In genomic region chr2:174858011-174858834, GRCm38 (mm10) we compare ENCODE assay signal across 8 mouse cellular contexts.
DNase-seq lines count a peak whose midpoint lies in the region; ATAC-seq and TF ChIP-seq lines count a peak whose summit lies in the region.

No protein-coding gene starts in this region.

- H3K4me1 ChIP-seq in cortical plate, adult 2 months (ENCODE audit: control insufficient read depth, insufficient read depth, low read length), result peaks cover 1% of the 10 kb centered on the region; the same call in 1 of the 2 replicates

- peak; percentile 42; the same call in 1 of the 2 replicates for ATAC-seq in megakaryocyte progenitor cell, adult 5-6 weeks (replicated peaks; ENCODE audit: poor library complexity)
- ATAC-seq in granulocyte monocyte progenitor cell, adult 5-6 weeks (replicated peaks; ENCODE audit: poor library complexity, severe bottlenecking), result no peak

- peak; percentile 80 to 93 for DNase-seq in adrenal gland, adult (ENCODE audit: inconsistent age in 2 of 2, low spot score in 1 of 2)
- DNase-seq in gastrocnemius, postnatal 10 days, result peak; percentile 75
- DNase-seq in hindlimb bud, embryonic 11.5 days (ENCODE audit: extremely low spot score, low read depth, low spot score), result peak; percentile 85
- DNase-seq in left cerebral cortex, adult 18-20 months (ENCODE audit: low spot score in 2 of 2), result peak; percentile 61 to 76
- peak; percentile 64 to 71 for DNase-seq in right cerebral cortex, postnatal 36 days (ENCODE audit: low spot score in 2 of 2)

- H3K27ac ChIP-seq in cortical plate, adult 2 months (ENCODE audit: insufficient read depth, low read length), result peak overlapping the region; percentile 24; the same call in 1 of the 2 replicates

- H3K4me3 ChIP-seq in cortical plate, adult 2 months (ENCODE audit: insufficient read depth, low read length), result no peak overlapping the region

- TF ChIP-seq CTCF in cortical plate, adult 2 months (IDR thresholded peaks at IDR 0.05; ENCODE audit: extremely low read depth, insufficient read depth, low read length), result peak; percentile 86

- TF ChIP-seq POLR2A in cortical plate, adult 2 months (IDR thresholded peaks at IDR 0.05; ENCODE audit: extremely low read depth, insufficient read depth, low read length), result no peak
